Mouse (Mus musculus) adrenal gland, postnatal 10 days (tissue): ENCODE data around the gene Gm5788. TPM values are rescaled to one million over a fixed set of nuclear protein-coding genes. Genes with fewer than 3 reads are reported as not detected.
"Not testable (repeated sequence)": the region's sequence is repeated elsewhere in the genome, so short reads cannot be mapped to it uniquely, and the experiment has no call there.

ENCODE experiments used
- DNase-seq: peaks from one replicate; pipeline ENCODE4 v3.0.0; 2021; ENCODE audit warnings: mixed read lengths
- long read RNA-seq, 2 experiments: library from polyadenylated mRNA; stranded (forward); transcript quantifications; one replicate each; pipeline ENCODE4 v2.0.0; 2021
- total RNA-seq, 2 experiments: library from RNA; stranded (reverse); gene quantifications; 2 replicates each; pipeline ENCODE4 v1.2.3; 2021

The Gm5788 gene
- total RNA-seq = not detected
- long read RNA-seq, experiment 1 = 0 reads
- long read RNA-seq, experiment 2 = 0 reads

- not testable (repeated sequence) for DNase-seq
Observed at GRCm38 (mm10) chr12:87494421-87494820, at the start of gene Gm5788. Gene Gm5788, plus strand, starts transcription at chr12:87494721.

- DNase-seq = no peak
Observed at GRCm38 (mm10) chr12:87449456-87449855, 45.1 kb upstream of the Gm5788 start.

- no peak for DNase-seq
Observed at GRCm38 (mm10) chr12:87464678-87465297, 29.7 kb upstream of the Gm5788 start.

GRCm38 (mm10) chr12:87470263-87471136 is 24.0 kb upstream of the Gm5788 start:
- peak; percentile 16 for DNase-seq

- peak; percentile 13 for DNase-seq
Observed at GRCm38 (mm10) chr12:87471421-87471963, 23.0 kb upstream of the Gm5788 start.

GRCm38 (mm10) chr12:87471964-87472786 is 22.3 kb upstream of the Gm5788 start, which contains the start of gene Snw1:
Gene Snw1, minus strand, starts transcription at chr12:87472274.
- peak; percentile 94 for DNase-seq

GRCm38 (mm10) chr12:87474756-87475155 is 19.8 kb upstream of the Gm5788 start:
- no peak for DNase-seq

- not testable (repeated sequence) for DNase-seq
Observed at GRCm38 (mm10) chr12:87482482-87482881, 12.0 kb upstream of the Gm5788 start.

- DNase-seq = not testable (repeated sequence)
Observed at GRCm38 (mm10) chr12:87488683-87489082, 5.8 kb upstream of the Gm5788 start.

- not testable (repeated sequence) for DNase-seq
Observed at GRCm38 (mm10) chr12:87514016-87514415, 19.5 kb downstream of the Gm5788 start, which contains the start of gene Gm8300. Gene Gm8300, plus strand, starts transcription at chr12:87514316.

- not testable (repeated sequence) for DNase-seq
Observed at GRCm38 (mm10) chr12:87519616-87520015, 25.1 kb downstream of the Gm5788 start.

GRCm38 (mm10) chr12:87543927-87544326 is 49.4 kb downstream of the Gm5788 start:
- DNase-seq = no peak

Other genes starting within 250 kb of the Gm5788 start
- 10 to 100 TPM; 34.2 to 40.2 TPM for gene Vipas39, start 228.5 kb upstream of the Gm5788 start, total RNA-seq
- 100 to 1,000 TPM; 117 TPM for gene Ahsa1, start 228.2 kb upstream of the Gm5788 start, total RNA-seq
- under 1 TPM; 0.18 to 0.55 TPM for gene Ism2, start 195.0 kb upstream of the Gm5788 start, total RNA-seq
- gene Sptlc2, start 106.4 kb upstream of the Gm5788 start, total RNA-seq = 100 to 1,000 TPM; 135 to 149 TPM
- 100 to 1,000 TPM; 186 to 195 TPM for gene Slirp, start 50.8 kb upstream of the Gm5788 start, total RNA-seq
- 10 to 100 TPM; 23.9 to 24.3 TPM for gene Alkbh1, start 50.7 kb upstream of the Gm5788 start, total RNA-seq
- 10 to 100 TPM; 58.2 to 61.2 TPM for gene Snw1, start 22.4 kb upstream of the Gm5788 start, total RNA-seq
- gene Gm8300, start 19.6 kb downstream of the Gm5788 start, total RNA-seq = not detected
- gene Oog1, start 108.0 kb downstream of the Gm5788 start, total RNA-seq = not detected
- not detected for gene Gm4027, start 124.1 kb downstream of the Gm5788 start, total RNA-seq
- gene Gm16381, start 149.9 kb downstream of the Gm5788 start, total RNA-seq = not detected